Mouse (Mus musculus) thymus, adult 2 months (tissue): ENCODE data around the gene Phip.

Experiments
- CTCF ChIP-seq: fragments of 200-500 bp; IDR thresholded peaks from 2 replicates; pipeline ENCODE4 v1.5.1; 2012; ENCODE audit warnings: mild to moderate bottlenecking, control low read depth, low read length, moderate library complexity, borderline replicate concordance; ENCODE audit not compliant: control insufficient read depth, poor library complexity, insufficient read depth; ENCODE audit errors: extremely low read depth
- POLR2A ChIP-seq: fragments of 200-500 bp; IDR thresholded peaks from 2 replicates; pipeline ENCODE4 v1.6.1; 2012; ENCODE audit warnings: mild to moderate bottlenecking, low read length, control low read depth, moderate library complexity; ENCODE audit not compliant: control insufficient read depth, poor library complexity, insufficient read depth; ENCODE audit errors: extremely low read depth

GRCm38 (mm10) chr9:82856241-82856640 is 119.1 kb downstream of the Phip start:
- TF ChIP-seq CTCF, result no peak
- no peak for TF ChIP-seq POLR2A
